Mouse (Mus musculus): ENCODE measurements around the gene Cybrd1. TPM values are rescaled to one million over a fixed set of nuclear protein-coding genes. Genes with fewer than 3 reads are reported as not detected.
A peak's percentile ranks its signal among the peaks of the same experiment; 100 is the strongest.

Gene Cybrd1
- polyA plus RNA-seq, 1 experiment from 2014 or later: 0.05 TPM

GRCm38 (mm10) chr2:71103292-71103680 lies 14.4 kb upstream of the Cybrd1 start:
- no peaks in the 10 kb centered on the region for H3K27me3 ChIP-seq
- POLR2A ChIA-PET: no interaction called here
- in situ Hi-C loops (cut with MboI; ENCODE audit: low pct_unique_long_range_greater_than_20kb): no loop called here
- DNase-seq (ENCODE audit: low read depth, low spot score): no peak
- no peak for ATAC-seq
- CTCF ChIA-PET: interaction anchor here (1.1 kb wide), 1 partner anchor 13 kb away, joined by 3 read pairs; no protein-coding TSS in a partner anchor
- TF ChIP-seq CTCF (IDR thresholded peaks at IDR 0.05): no peak

GRCm38 (mm10) chr2:71104696-71105095 lies 13.0 kb upstream of the Cybrd1 start:
- no peak for ATAC-seq
- ChIA-PET POLR2A (no interaction called here), CTCF (no interaction called here)
- in situ Hi-C loops (cut with MboI; ENCODE audit: low pct_unique_long_range_greater_than_20kb): no loop called here
- H3K27me3 ChIP-seq: no peaks in the 10 kb centered on the region
- no peak for DNase-seq (ENCODE audit: low read depth, low spot score)
- no peak for TF ChIP-seq CTCF (IDR thresholded peaks at IDR 0.05)

GRCm38 (mm10) chr2:71105469-71106215 lies 12.1 kb upstream of the Cybrd1 start:
- ATAC-seq: no peak

GRCm38 (mm10) chr2:71107225-71107624 lies 10.5 kb upstream of the Cybrd1 start:
- POLR2A ChIA-PET: interaction anchor here (0.6 kb wide), 1 partner anchor 428 kb away, joined by 3 read pairs; no protein-coding TSS in a partner anchor
- DNase-seq (ENCODE audit: low read depth, low spot score): no peak
- no peak for TF ChIP-seq CTCF (IDR thresholded peaks at IDR 0.05)
- in situ Hi-C loops (cut with MboI; ENCODE audit: low pct_unique_long_range_greater_than_20kb): no loop called here
- no peak for ATAC-seq
- H3K27me3 ChIP-seq: no peaks in the 10 kb centered on the region
- CTCF ChIA-PET: no interaction called here

More at GRCm38 (mm10) chr2:71105469-71106215, 12.1 kb upstream of the Cybrd1 start:
- no peaks in the 10 kb centered on the region for H3K27me3 ChIP-seq
- CTCF ChIA-PET: interaction anchor here (1.0 kb wide), 1 partner anchor 10 kb away, joined by 3 read pairs; no protein-coding TSS in a partner anchor
- DNase-seq (ENCODE audit: low read depth, low spot score): no peak
- no peak for TF ChIP-seq CTCF (IDR thresholded peaks at IDR 0.05)
- in situ Hi-C loops (cut with MboI; ENCODE audit: low pct_unique_long_range_greater_than_20kb): no loop called here
- POLR2A ChIA-PET: no interaction called here

- in situ Hi-C loops (cut with MboI; ENCODE audit: low pct_unique_long_range_greater_than_20kb): no loop called here
- CTCF ChIA-PET: no interaction called here
Measured at GRCm38 (mm10) chr2:71108541-71108940, 9.2 kb upstream of the Cybrd1 start.

GRCm38 (mm10) chr2:71113489-71114171 lies 4.1 kb upstream of the Cybrd1 start:
- DNase-seq (ENCODE audit: low read depth, low spot score) (no peak), ATAC-seq (no peak)
- no peak for TF ChIP-seq CTCF (IDR thresholded peaks at IDR 0.05)
- in situ Hi-C loops (cut with MboI; ENCODE audit: low pct_unique_long_range_greater_than_20kb): no loop called here
- CTCF ChIA-PET: no interaction called here
- POLR2A ChIA-PET: no interaction called here
- no peaks in the 10 kb centered on the region for H3K27me3 ChIP-seq

More at GRCm38 (mm10) chr2:71108541-71108940, 9.2 kb upstream of the Cybrd1 start:
- POLR2A ChIA-PET: no interaction called here
- DNase-seq (ENCODE audit: low read depth, low spot score) (no peak), ATAC-seq (no peak)
- no peaks in the 10 kb centered on the region for H3K27me3 ChIP-seq
- no peak for TF ChIP-seq CTCF (IDR thresholded peaks at IDR 0.05)

GRCm38 (mm10) chr2:71116151-71116550 lies 1.6 kb upstream of the Cybrd1 start:
- DNase-seq (ENCODE audit: low read depth, low spot score) (no peak), ATAC-seq (no peak)
- in situ Hi-C loops (cut with MboI; ENCODE audit: low pct_unique_long_range_greater_than_20kb): no loop called here
- POLR2A ChIA-PET: no interaction called here
- TF ChIP-seq CTCF (IDR thresholded peaks at IDR 0.05): peak; percentile 59
- CTCF ChIA-PET: no interaction called here
- no peaks in the 10 kb centered on the region for H3K27me3 ChIP-seq

GRCm38 (mm10) chr2:71120844-71121243 lies 3.1 kb downstream of the Cybrd1 start:
- CTCF ChIA-PET: interaction anchor here (1.6 kb wide), 1 partner anchor 24 kb away, joined by 5 read pairs; no protein-coding TSS in a partner anchor
- no peaks in the 10 kb centered on the region for H3K27me3 ChIP-seq
- DNase-seq (ENCODE audit: low read depth, low spot score): no peak
- no peak for TF ChIP-seq CTCF (IDR thresholded peaks at IDR 0.05)
- POLR2A ChIA-PET: interaction anchor here (0.6 kb wide), 1 partner anchor 504 kb away, joined by 3 read pairs; no protein-coding TSS in a partner anchor
- in situ Hi-C loops (cut with MboI; ENCODE audit: low pct_unique_long_range_greater_than_20kb): no loop called here
- ATAC-seq: no peak

GRCm38 (mm10) chr2:71121406-71121805 lies 3.7 kb downstream of the Cybrd1 start:
- no peak for DNase-seq (ENCODE audit: low read depth, low spot score)
- no peak for ATAC-seq
- in situ Hi-C loops (cut with MboI; ENCODE audit: low pct_unique_long_range_greater_than_20kb): no loop called here
- ChIA-PET CTCF (no interaction called here), POLR2A (no interaction called here)
- H3K27me3 ChIP-seq: no peaks in the 10 kb centered on the region
- TF ChIP-seq CTCF (IDR thresholded peaks at IDR 0.05): no peak

GRCm38 (mm10) chr2:71122268-71123029 lies 4.7 kb downstream of the Cybrd1 start:
- DNase-seq (ENCODE audit: low read depth, low spot score) (no peak), ATAC-seq (no peak)
- POLR2A ChIA-PET: no interaction called here
- H3K27me3 ChIP-seq: no peaks in the 10 kb centered on the region
- no peak for TF ChIP-seq CTCF (IDR thresholded peaks at IDR 0.05)
- CTCF ChIA-PET: interaction anchor here (1.6 to 1.7 kb wide), 2 partner anchors 12 to 33 kb away, joined by 3 to 5 read pairs; no protein-coding TSS in a partner anchor
- in situ Hi-C loops (cut with MboI; ENCODE audit: low pct_unique_long_range_greater_than_20kb): no loop called here

All from Patski (cell line).